Mouse (Mus musculus) cortical plate, adult 2 months (tissue): ENCODE data around the gene Supt5. TPM values are rescaled to one million over a fixed set of nuclear protein-coding genes. Genes with fewer than 3 reads are reported as not detected.

Experiments used
- H3K27ac ChIP-seq: fragments of 200-500 bp; 2 replicates; pipeline ENCODE4 v1.5.1; 2012; ENCODE audit warnings: low read length, control low read depth, inconsistent platforms; ENCODE audit not compliant: insufficient read depth
- H3K4me1 ChIP-seq: fragments of 200-500 bp; 2 replicates; pipeline ENCODE4 v1.6.1; 2011; ENCODE audit warnings: low read length; ENCODE audit not compliant: control insufficient read depth, insufficient read depth
- H3K4me3 ChIP-seq: fragments of 200-500 bp; 2 replicates; pipeline ENCODE4 v1.5.1; 2011; ENCODE audit warnings: mild to moderate bottlenecking, low read length, control low read depth; ENCODE audit not compliant: insufficient read depth
- CTCF ChIP-seq: fragments of 200-500 bp; IDR thresholded peaks from 2 replicates; pipeline ENCODE4 v1.5.1; 2011; ENCODE audit warnings: mild to moderate bottlenecking, control low read depth, low read length; ENCODE audit not compliant: insufficient read depth; ENCODE audit errors: extremely low read depth
- POLR2A ChIP-seq: fragments of 200-500 bp; IDR thresholded peaks from 2 replicates; pipeline ENCODE4 v1.6.1; 2011; ENCODE audit warnings: mild to moderate bottlenecking, low read length, control low read depth; ENCODE audit not compliant: insufficient read depth; ENCODE audit errors: extremely low read depth
- polyA plus RNA-seq: library from polyadenylated mRNA; depleted of rRNA; stranded (reverse); fragments of >200 nt; gene quantifications from 2 replicates; pipeline ENCODE4 v1.2.3, GENCODE M21; 2012

The Supt5 gene
- polyA plus RNA-seq, 1 experiment, result 112 TPM

DNA sequence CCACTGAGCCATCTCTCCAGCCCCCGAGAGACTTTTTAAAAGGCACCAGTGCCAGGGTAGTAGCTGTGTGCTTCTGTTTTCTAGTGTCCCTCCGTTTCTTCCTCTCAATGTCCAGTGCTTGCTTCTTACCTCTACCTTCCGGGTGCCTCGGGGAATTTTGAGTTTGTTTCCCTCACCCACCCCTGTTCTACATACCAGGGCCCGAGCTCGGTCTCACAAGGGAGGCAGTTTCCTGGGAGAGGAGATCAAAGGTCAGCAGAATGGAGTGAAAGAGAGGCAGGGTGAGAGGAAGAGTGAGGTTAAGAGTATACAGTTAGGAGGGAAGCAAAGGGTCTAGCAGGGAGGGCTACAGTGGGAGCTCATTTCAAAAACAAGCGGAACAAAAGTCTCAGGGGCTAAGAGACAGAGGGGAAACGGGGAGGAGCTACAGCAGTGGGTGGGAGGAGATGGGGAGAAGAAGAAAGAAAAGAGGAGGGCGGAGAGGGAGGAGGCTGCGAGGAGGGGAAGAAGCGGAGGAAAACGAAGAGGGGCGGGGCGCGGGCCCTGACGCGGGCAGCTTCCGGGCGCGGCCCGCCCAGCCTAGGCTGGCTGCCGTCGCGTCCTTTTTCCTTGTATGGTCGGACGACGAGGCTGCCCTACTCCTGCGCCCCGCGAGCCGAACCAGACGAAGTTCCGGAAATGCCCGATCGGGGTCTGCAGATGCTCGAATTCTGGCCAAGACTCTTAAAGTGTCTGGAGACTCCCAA is 36.8 kb upstream of the Supt5 start:
- TF ChIP-seq POLR2A (peak; percentile 41; the same call in 1 of the 2 replicates), CTCF (no peak)
- Histone ChIP-seq H3K4me1 (no peaks in the 10 kb centered on the region; the same call in 1 of the 2 replicates), H3K4me3 (peak overlapping the region; percentile 22), H3K27ac (peak overlapping the region; percentile 86)

DNA sequence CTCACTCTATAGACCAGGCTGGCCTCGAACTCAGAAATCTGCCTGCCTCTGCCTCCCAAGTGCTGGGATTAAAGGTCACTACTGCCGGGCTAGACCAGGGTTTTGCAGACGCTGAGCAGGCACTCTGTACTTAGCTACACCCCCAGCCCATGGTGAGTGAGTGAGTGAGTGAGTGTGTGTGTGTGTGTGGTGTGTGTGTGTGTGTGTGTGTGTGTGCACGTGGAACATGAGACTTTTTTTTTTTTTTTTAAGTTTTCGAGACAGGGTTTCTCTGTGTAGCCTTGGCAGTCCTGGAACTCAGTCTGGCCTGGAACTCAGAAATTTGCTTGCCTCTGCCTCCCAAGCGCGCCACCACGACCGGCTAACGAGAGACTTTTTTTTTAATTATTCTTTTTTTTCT is 36.1 kb upstream of the Supt5 start:
- H3K4me1 ChIP-seq, result no peaks in the 10 kb centered on the region; the same call in 1 of the 2 replicates
- TF ChIP-seq POLR2A (no peak), CTCF (no peak)
- H3K4me3 ChIP-seq, result no peak overlapping the region; the same call in 1 of the 2 replicates
- H3K27ac ChIP-seq, result no peak overlapping the region

DNA sequence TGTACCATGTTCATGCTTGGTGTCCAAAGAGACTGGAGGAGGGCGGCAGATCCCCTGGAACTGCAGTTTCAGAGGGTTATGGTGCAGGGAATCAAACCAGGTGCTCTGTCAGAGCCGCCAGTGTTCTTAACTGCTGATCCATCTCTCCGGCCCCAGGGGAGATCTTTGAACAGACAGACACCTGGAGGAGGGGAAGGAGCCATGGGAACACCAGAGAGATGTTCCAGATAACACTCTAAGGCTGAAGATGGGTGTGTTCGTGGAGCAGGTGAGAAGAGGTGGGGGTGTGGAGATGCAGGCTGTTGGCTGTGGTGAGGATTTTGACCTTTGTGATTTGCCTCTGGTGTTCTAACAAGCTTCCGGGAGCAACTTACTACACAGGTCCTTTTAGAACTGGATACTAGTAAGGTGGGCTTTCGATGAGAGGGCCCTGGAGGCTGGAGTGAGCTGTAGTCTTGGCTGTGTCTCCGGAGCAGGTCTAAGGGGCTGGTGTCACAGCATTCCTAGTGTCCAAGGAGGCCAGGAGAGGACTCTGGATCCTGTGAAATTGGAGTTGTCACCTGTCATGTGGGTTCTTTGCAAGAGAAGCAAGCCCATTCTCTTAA is 35.4 kb upstream of the Supt5 start:
- no peak overlapping the region for H3K4me3 ChIP-seq
- H3K4me1 ChIP-seq, result no peaks in the 10 kb centered on the region; the same call in 1 of the 2 replicates
- no peak overlapping the region for H3K27ac ChIP-seq
- TF ChIP-seq POLR2A (no peak), CTCF (no peak)

DNA sequence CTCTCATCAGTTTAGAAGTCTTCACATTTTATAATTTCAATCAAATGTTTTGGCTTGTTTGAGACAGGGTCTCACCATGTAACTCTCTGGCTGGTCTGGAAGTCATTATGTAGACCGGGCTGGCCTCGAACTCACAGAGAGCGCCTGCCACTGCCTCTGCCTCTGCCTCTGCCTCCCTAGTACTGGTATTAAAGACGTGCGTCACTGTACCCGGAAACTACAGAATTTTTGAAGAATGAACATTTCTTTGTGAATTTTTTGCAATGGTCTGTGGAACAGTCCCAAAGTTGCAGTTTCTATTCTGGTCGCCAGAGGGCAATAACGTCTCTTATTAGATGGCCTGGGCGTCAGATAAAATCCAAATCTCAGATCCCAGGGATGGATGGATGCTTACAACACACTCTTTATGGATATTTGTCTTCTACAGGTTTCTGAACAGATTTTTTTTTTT is 34.6 kb upstream of the Supt5 start:
- Histone ChIP-seq H3K27ac (no peak overlapping the region), H3K4me3 (peak overlapping the region; percentile 26), H3K4me1 (no peaks in the 10 kb centered on the region; the same call in 1 of the 2 replicates)
- TF ChIP-seq POLR2A, result no peak
- peak; percentile 65 for TF ChIP-seq CTCF

DNA sequence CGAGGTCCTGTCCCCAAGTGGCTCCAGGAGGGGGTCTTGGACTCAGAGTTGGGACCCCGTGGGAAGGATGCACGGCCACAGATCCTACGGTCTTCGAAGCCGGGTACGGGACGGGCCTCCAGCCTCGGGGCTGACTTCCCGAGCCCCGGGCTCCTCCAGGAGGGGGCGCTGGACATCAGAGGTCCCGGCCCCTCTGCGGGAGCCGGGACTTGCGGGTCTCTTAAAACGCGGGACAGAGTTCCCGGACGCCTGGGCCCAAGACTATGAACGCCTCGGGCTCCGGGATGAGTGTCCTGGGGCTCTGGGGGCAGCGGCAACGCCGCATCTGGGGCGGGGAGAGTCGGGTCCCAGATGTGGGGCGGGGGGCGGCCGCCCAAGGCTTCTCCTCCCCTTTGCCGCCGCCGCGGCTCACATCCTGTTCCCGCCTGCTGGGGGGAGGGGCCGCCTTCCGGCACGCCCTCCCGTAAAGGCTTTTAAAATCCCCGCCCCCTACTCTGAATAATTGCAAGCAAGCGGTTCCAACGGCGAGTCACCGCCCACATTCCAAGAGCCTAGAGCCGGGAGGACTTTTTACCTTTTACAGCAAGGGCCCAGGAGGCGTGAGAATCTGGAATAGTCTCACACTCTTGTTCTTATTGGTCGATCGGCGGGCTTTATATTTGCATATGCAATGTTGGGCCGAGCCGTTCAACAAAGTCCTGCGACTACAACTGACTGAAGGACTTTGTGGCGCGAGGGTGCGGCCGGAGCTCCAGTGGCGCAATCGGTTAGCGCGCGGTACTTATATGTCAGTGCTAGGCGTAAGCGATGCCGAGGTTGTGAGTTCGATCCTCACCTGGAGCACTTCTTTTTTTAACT is 33.9 kb upstream of the Supt5 start, which contains the start of gene Plekhg2:
TSS of gene Plekhg2 (minus strand) at position 349 of the 858 bp plus-strand sequence.
- Histone ChIP-seq H3K27ac (peak within 1 kb of the TSS; percentile 51; the same call in 1 of the 2 replicates), H3K4me1 (no peaks in the 10 kb centered on the region; the same call in 1 of the 2 replicates), H3K4me3 (peak within 1 kb of the TSS; percentile 26)
- TF ChIP-seq POLR2A, result 0 out of 2 replicates have a peak, but pooled peaks have one; percentile 17
- no peak for TF ChIP-seq CTCF

DNA sequence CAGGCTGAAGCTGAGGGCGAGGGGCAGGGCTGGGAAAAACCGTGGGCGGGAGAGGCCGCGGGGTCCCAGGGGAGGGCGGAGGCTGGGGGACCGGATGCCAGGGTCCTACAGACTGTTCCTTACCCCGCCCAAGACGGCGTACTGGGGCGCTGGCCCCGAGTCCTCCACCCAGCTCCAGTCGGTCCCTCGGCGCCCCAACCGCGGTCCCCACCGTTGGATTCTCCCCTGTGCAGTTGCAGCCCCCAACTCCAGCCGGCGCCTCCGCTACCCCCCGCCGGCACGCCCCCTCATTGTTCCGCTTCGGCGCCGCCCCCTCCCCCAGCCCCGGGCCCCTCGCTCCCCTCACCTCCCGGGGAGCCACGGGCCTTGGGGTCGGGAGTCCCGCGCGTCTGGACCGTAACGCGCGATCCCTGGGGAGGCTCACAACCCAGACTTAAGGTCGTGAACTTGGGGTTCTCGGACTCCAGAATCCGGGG is 33.0 kb upstream of the Supt5 start:
- TF ChIP-seq CTCF, result no peak
- H3K27ac ChIP-seq, result no peak overlapping the region
- peak overlapping the region; percentile 26 for H3K4me3 ChIP-seq
- no peaks in the 10 kb centered on the region; the same call in 1 of the 2 replicates for H3K4me1 ChIP-seq

DNA sequence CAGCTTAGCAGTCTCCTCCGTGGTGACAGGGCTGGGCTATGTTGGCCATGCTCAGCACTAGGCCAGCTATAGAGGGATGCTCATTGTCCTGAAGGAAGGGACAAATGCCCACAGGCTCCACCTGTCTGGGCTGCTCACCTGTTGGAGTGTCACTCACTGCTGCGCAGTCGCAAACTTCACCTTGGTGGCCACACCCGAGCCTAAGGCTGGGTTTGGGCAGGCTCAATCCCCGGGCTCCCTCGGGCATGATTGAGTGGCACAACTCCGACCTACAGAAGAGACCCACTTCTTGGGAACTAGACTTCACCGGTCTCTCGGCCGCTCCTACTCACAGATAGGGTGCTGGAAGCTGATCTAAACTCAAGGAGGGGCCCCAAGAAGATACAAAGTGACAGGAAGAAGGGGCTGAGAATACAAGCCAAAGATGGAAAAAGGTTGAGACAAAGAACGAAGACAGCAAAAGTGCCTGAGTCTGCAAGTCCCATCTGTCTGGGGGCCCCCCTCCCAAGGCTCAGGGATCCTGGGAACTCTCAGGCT is 32.5 kb upstream of the Supt5 start:
- H3K4me3 ChIP-seq, result peak overlapping the region; percentile 26; the same call in 1 of the 2 replicates
- H3K4me1 ChIP-seq, result no peaks in the 10 kb centered on the region; the same call in 1 of the 2 replicates
- TF ChIP-seq POLR2A (no peak), CTCF (no peak)
- H3K27ac ChIP-seq, result no peak overlapping the region

DNA sequence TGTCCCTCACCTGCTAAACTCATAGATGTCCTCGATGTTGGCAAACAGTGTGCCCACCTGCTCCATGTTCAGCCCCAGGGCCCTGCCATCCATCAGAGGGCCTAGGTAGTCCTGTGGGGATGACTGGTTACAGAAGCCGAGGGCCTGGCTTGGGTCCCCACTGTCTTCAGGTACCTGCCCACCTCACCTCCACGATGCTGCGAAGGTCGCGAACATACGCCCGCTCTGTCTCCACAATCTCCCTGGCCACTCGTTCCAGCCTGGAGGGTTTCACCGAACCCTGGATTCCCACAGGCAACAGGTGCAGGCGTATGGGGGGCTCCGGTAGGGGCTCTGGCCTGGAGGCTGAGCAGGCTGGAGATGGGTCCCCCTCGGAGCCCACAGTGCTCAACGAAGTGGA is 31.5 kb upstream of the Supt5 start:
- Histone ChIP-seq H3K4me3 (no peak overlapping the region), H3K4me1 (no peaks in the 10 kb centered on the region), H3K27ac (no peak overlapping the region)
- TF ChIP-seq POLR2A (no peak), CTCF (no peak)
